Mouse (Mus musculus): ENCODE data around the gene Rere. TPM values are rescaled to one million over a fixed set of nuclear protein-coding genes. Genes with fewer than 3 reads are reported as not detected.
A peak's percentile ranks its signal among the peaks of the same experiment; 100 is the strongest.

Gene Rere
- polyA plus RNA-seq, 1 experiment from 2014 or later, result 28.4 TPM

DNA sequence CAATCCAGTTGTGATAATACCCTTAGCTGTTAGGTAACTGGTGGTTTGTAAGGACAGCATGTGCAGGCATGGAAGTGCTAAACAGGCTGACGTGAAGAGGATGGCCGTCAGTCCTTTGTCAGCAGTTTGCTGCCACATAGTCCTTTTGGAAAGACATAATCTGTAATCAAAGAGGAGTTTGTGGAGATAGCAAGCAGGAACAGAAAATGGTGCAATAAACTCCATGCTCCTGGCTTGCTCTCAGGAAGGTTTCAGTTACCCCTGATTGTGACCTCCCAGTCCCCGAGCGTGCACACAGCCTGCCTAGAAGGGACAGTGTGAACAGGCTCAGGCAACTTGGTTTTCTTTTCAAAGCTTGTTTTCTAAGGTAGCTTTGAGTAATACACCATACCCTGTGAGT, 175.9 kb downstream of the Rere start:
- WGBS, result 61% methylated on average over 4 of the region's 4 CpGs
- H3K4me1 ChIP-seq (replicated peaks), result peaks cover 15% of the 10 kb centered on the region
- H3K9ac ChIP-seq, result no peak overlapping the region
- H3K9me3 ChIP-seq, result no peaks in the 10 kb centered on the region
- no peaks in the 10 kb centered on the region for H3K27me3 ChIP-seq (replicated peaks)
- H3K4me2 ChIP-seq (replicated peaks), result no peak overlapping the region
- 0 out of 2 replicates have a peak, but pooled peaks have one; percentile 16 for ATAC-seq
- H3K36me3 ChIP-seq, result no peaks in the 10 kb centered on the region
- H3K27ac ChIP-seq, result no peak overlapping the region
- no peak overlapping the region for H3K4me3 ChIP-seq (replicated peaks)

DNA sequence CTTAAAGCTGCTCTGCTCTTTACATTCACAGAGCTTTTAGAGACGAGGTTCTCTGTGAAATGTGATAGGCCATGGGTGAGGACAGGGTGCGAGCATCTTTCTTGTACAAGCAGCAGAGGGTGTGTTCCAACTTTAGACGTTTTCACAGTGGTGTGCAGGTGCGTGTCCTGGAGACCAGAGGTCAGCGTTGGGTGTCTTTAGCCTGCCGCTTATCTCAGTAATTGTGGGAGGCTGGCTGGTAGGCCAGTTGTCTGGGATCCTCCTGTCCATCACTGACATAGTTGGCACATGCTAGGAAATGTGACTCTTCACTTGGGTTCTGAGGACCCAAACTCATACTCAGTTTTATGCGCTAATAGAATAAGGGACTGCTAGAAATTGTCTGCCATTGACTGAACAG, 176.3 kb downstream of the Rere start:
- Histone ChIP-seq H3K4me2 (replicated peaks) (no peak overlapping the region), H3K9ac (no peak overlapping the region), H3K9me3 (no peaks in the 10 kb centered on the region), H3K4me3 (replicated peaks) (no peak overlapping the region), H3K36me3 (no peaks in the 10 kb centered on the region), H3K4me1 (replicated peaks) (peaks cover 19% of the 10 kb centered on the region), H3K27me3 (replicated peaks) (no peaks in the 10 kb centered on the region), H3K27ac (no peak overlapping the region)
- no peak for ATAC-seq
- WGBS, result 72% methylated on average over 7 of the region's 7 CpGs

DNA sequence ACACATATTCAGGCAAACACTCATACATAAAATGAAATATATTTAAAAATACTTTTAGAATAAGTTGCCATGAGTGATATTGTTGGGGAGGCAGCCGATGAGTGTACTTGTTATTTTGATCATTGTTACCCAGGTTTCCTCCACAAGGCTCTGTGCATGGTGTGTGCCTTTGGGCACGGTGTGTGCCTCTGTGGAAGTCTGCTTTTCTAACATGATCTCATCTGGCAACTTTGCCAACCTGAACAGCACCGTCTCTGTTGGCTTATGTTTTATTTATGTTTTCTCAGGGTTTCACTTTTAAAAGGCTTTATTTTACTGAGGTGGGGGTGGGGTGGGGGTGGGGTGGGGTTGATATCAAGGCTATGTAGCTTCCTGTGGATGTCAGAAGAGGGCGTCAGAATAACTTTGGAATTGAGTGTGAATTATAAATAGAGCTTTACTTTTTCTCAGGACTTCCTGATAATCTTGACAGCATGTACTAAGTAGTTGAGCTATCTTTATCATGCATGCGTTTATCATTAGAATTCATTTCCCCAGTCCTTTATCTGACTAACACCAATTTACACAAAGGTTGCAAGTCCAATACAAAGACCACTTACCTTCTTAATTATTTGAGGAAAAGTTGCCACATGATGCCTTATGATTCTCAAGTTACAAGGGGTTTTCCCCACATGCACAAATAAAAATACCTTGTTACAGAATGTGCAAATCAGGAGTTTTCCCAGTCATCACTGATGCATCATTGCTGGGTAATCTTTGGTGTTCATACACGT, 177.8 kb downstream of the Rere start:
- Histone ChIP-seq H3K4me1 (replicated peaks) (peaks cover 22% of the 10 kb centered on the region), H3K9me3 (no peaks in the 10 kb centered on the region), H3K4me3 (replicated peaks) (no peak overlapping the region), H3K9ac (no peak overlapping the region), H3K27ac (no peak overlapping the region), H3K4me2 (replicated peaks) (no peak overlapping the region), H3K27me3 (replicated peaks) (no peaks in the 10 kb centered on the region), H3K36me3 (no peaks in the 10 kb centered on the region)
- 59% methylated on average over 6 of the region's 6 CpGs for WGBS
- ATAC-seq, result no peak

DNA sequence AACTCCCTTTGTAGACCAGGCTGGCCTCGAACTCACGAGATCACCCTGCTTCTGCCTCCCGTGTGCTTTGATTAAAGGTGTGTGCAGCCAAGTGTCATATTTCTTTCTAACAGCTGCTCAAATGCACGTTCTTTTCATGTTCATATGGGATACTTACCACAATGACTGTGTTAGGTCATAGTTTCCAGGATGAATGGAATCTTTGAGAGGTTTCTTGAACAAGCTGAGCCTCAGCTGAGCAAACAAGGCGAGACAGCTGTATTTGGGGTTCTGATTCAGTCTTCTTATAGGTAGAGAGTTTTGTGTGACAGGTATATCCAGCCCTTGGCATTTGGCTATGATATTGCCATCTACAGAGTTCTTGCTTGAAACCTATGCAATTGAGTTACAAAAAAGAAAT, 179.0 kb downstream of the Rere start:
- no peak overlapping the region for H3K9ac ChIP-seq
- 76% methylated on average over 5 of the region's 5 CpGs for WGBS
- no peak overlapping the region for H3K4me2 ChIP-seq (replicated peaks)
- no peak for ATAC-seq
- no peaks in the 10 kb centered on the region for H3K36me3 ChIP-seq
- H3K27me3 ChIP-seq (replicated peaks), result no peaks in the 10 kb centered on the region
- H3K9me3 ChIP-seq, result no peaks in the 10 kb centered on the region
- peaks cover 23% of the 10 kb centered on the region; the same call in 1 of the 2 replicates for H3K4me1 ChIP-seq (replicated peaks)
- no peak overlapping the region for H3K27ac ChIP-seq
- no peak overlapping the region for H3K4me3 ChIP-seq (replicated peaks)

DNA sequence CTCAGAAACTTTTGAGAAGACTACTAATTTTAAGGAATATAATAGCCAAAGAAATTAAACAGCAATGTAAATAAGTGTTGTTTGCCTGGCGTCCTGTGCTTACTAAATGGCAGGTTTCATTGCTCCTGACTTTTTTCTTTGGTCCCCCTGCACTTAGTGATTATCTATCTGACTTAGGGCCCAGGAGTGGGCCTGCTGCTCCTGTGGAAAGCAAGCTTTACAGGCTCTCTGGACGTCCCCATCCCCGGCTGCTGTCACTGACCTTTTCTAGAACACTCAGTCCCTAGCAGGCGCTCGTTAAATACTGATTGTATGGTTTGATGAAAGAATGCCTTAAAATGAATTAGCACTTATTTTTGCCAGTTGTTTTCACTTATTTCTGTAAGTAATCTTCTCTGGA, 179.6 kb downstream of the Rere start:
- Histone ChIP-seq H3K9ac (no peak overlapping the region), H3K27me3 (replicated peaks) (no peaks in the 10 kb centered on the region), H3K36me3 (no peaks in the 10 kb centered on the region), H3K4me1 (replicated peaks) (peaks cover 24% of the 10 kb centered on the region; the same call in 1 of the 2 replicates), H3K4me3 (replicated peaks) (no peak overlapping the region), H3K27ac (no peak overlapping the region), H3K4me2 (replicated peaks) (no peak overlapping the region), H3K9me3 (no peaks in the 10 kb centered on the region)
- ATAC-seq, result no peak
- WGBS, result 68% methylated on average over 5 of the region's 5 CpGs

DNA sequence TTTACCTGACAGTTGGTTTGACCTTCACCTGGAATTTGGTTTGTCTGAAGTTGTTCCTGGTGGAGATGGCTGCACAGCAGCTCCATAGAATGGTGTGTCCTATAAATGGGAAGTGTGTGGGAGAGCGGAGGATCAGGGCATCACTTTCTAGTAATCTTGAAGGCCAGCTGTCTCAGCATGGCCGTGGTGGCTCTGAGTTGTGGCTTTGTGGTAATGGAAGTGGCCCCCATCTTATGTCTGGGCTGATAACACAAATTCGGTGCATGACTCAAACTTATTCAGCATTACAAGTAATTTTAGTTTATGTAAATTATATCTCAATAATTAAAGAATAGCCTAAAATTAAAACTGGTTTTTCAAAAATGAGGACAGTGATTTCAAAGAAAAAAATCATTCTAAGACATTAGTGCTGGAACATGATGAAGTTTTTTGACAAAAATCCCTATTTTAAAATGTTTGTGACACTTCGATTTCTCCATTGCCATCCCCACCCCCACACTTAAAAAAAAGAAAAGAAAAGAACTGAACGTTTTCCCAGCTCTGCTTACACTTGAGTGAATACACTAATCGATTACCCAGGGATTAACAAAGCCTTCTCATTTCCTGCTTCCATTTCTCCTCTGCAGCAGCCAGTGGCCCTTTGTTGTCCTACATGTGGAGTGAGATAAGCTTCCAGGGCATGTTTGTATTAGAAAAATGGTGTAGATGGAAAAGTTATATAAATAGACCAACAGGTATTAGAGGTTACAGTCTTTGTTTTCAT, 180.2 kb downstream of the Rere start:
- ATAC-seq, result 0 out of 2 replicates have a peak, but pooled peaks have one; percentile 47
- peaks cover 27% of the 10 kb centered on the region; the same call in 1 of the 2 replicates for H3K4me1 ChIP-seq (replicated peaks)
- H3K36me3 ChIP-seq, result no peaks in the 10 kb centered on the region
- no peaks in the 10 kb centered on the region for H3K9me3 ChIP-seq
- 35% methylated on average over 6 of the region's 6 CpGs for WGBS
- no peak overlapping the region for H3K9ac ChIP-seq
- no peak overlapping the region for H3K4me2 ChIP-seq (replicated peaks)
- no peaks in the 10 kb centered on the region for H3K27me3 ChIP-seq (replicated peaks)
- H3K27ac ChIP-seq, result no peak overlapping the region
- H3K4me3 ChIP-seq (replicated peaks), result no peak overlapping the region

DNA sequence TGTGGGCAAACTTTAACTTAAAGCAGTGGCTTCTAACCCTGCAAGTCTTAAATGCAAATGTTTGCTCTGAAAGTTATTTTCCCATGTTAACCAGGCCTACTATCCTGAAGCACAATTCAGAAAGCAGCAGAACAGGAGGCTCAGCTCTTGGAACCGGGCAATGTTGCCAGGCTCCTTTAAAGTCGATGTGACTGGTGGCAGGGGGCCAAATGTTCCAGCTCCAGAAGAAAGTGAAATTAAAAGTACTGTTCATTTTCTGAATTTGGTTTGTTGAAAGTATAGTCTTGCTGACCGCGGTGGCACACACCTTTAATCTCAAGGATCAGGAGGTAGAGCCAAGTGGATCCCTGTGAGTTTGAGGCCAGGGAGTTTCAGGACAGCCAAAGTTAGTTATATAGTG, 180.9 kb downstream of the Rere start:
- Histone ChIP-seq H3K4me3 (replicated peaks) (no peak overlapping the region), H3K4me1 (replicated peaks) (peaks cover 22% of the 10 kb centered on the region; the same call in 1 of the 2 replicates), H3K36me3 (no peaks in the 10 kb centered on the region), H3K27me3 (replicated peaks) (no peaks in the 10 kb centered on the region), H3K4me2 (replicated peaks) (no peak overlapping the region), H3K9me3 (no peaks in the 10 kb centered on the region), H3K9ac (no peak overlapping the region), H3K27ac (no peak overlapping the region)
- no peak for ATAC-seq
- WGBS, result 39% methylated on average over 4 of the region's 4 CpGs

DNA sequence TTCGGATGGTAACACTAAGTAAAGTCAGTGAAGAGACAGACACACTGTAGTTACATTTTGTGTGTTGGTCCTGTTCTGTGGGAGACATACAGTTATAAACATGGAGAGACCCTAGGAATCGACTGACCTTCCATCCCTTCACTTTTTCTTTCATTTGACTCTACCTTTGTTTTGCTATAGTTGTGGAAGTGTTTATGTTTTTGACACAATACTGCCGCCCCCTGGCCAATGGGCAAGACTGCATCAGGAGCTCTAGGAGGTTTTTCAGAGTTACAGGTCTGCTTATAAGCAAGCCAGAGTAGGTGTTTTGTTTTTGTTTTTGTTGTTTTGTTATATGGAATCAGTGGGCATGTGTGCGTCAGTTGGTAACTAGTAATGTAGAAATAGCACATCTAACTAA, 184.3 kb downstream of the Rere start:
- no peak overlapping the region for H3K4me2 ChIP-seq (replicated peaks)
- ATAC-seq, result no peak
- no peaks in the 10 kb centered on the region for H3K9me3 ChIP-seq
- peaks cover 2% of the 10 kb centered on the region; the same call in 1 of the 2 replicates for H3K36me3 ChIP-seq
- H3K4me3 ChIP-seq (replicated peaks), result no peak overlapping the region
- H3K4me1 ChIP-seq (replicated peaks), result peaks cover 16% of the 10 kb centered on the region; the same call in 1 of the 2 replicates
- no peak overlapping the region for H3K9ac ChIP-seq
- WGBS, result 45% methylated on average over 4 of the region's 4 CpGs
- H3K27me3 ChIP-seq (replicated peaks), result no peaks in the 10 kb centered on the region
- no peak overlapping the region for H3K27ac ChIP-seq

DNA sequence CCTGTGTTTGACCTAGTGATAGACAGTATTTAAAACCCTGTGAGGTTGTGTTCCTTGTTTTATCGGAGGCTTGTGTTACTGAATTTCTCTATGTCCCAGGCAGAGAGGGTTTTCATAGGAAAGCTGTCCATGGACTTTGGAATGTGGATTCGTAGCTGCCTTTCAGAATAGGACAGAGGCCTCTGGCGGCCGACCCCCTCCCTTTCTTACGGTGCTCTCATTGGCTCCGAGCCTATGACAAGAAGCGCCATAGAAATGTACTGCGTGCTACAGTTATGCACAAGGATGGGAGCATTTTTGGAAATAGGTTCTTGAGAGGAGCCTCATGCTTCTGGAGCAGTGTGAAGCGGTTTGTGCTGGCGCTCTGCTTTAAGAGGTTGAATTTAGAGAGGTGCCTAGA, 187.8 kb downstream of the Rere start:
- no peaks in the 10 kb centered on the region for H3K9me3 ChIP-seq
- no peak overlapping the region for H3K9ac ChIP-seq
- ATAC-seq, result no peak; the same call in 1 of the 2 replicates
- WGBS, result 75% methylated on average over 10 of the region's 10 CpGs
- no peak overlapping the region for H3K4me3 ChIP-seq (replicated peaks)
- H3K4me2 ChIP-seq (replicated peaks), result no peak overlapping the region
- H3K27ac ChIP-seq, result no peak overlapping the region
- 0 out of 2 replicates have a peak, but pooled peaks cover 5% of the 10 kb centered on the region for H3K4me1 ChIP-seq (replicated peaks)
- H3K36me3 ChIP-seq, result peaks cover 2% of the 10 kb centered on the region; the same call in 1 of the 2 replicates
- no peaks in the 10 kb centered on the region for H3K27me3 ChIP-seq (replicated peaks)

DNA sequence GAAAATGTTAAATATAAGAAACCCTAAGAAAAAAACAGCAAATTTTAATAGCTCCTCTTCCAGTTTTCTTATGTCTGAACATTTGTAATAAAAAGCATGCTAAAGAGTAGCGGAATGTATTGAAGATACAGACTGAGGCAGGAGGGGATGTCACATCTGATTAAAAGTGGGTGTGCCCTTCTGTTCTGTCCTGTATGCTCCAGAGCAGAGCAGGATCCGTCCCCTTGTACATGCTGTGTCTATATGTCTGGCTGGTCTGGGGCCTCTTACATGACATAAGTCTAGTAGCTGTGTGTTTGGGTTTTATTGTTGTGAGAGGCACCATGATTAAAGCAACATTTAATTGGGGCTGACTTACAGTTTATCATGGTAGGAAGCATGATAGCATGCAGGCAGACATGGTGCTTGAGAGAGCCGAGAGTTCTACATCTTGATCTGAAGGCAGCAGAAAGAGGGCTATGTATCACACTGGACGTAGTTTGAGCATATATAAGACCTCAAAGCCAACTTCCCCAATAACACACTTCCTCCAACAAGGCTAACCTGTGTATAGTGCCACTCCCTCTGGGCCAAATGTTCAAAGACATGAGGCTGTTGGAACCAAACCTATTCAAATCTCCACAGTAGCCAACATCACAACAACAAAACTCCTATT, 189.4 kb downstream of the Rere start:
- Histone ChIP-seq H3K9ac (no peak overlapping the region), H3K27ac (no peak overlapping the region), H3K4me2 (replicated peaks) (no peak overlapping the region), H3K36me3 (peaks cover 4% of the 10 kb centered on the region; the same call in 1 of the 2 replicates), H3K9me3 (no peaks in the 10 kb centered on the region), H3K4me1 (replicated peaks) (0 out of 2 replicates have a peak, but pooled peaks cover 3% of the 10 kb centered on the region), H3K27me3 (replicated peaks) (no peaks in the 10 kb centered on the region), H3K4me3 (replicated peaks) (no peak overlapping the region)
- no peak for ATAC-seq
- 91% methylated on average over 4 of the region's 4 CpGs for WGBS

DNA sequence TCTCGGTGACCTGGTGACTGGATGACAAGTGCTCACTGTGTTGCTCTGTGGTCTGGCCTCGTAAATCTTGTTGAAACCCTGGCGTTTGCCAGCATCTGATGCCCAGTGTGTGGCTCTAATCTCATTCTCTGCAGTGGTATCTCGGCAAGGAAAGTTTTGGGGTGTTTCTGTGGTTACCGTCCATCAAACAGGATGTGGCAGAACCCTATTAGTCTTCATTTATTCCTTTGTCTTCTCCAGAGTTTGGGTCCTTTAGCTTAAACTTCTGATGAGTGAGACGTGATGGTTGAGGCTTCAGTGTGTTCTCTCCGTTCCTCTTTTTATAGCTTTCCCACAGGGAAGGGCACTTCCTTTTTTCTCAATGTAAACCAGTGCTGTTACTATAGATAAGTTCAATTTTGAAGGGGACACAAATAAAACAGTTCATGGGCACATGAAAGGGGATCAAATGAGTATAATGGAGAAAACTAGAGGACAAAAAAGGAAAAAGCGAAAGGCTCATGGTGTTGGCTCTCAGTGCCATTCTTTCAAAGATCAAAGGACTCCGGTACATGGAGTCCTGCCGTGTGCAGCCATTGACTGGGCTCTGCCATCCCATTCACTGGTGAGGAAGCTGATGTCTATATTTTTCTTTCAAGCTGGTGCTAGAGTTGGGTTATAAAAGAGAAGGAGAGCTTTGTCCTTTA, 191.4 kb downstream of the Rere start:
- Histone ChIP-seq H3K27me3 (replicated peaks) (no peaks in the 10 kb centered on the region), H3K27ac (no peak overlapping the region), H3K4me2 (replicated peaks) (no peak overlapping the region), H3K36me3 (peaks cover 11% of the 10 kb centered on the region; the same call in 1 of the 2 replicates), H3K4me3 (replicated peaks) (no peak overlapping the region), H3K4me1 (replicated peaks) (no peaks in the 10 kb centered on the region), H3K9ac (no peak overlapping the region), H3K9me3 (no peaks in the 10 kb centered on the region)
- no peak for ATAC-seq
- WGBS, result 60% methylated on average over 10 of the region's 10 CpGs

All from intestine, embryonic 15.5 days (tissue).